Mouse (Mus musculus) gastrocnemius, adult 2 months (tissue): ENCODE data around the gene Slc10a4. TPM values are rescaled to one million over a fixed set of nuclear protein-coding genes. Genes with fewer than 3 reads are reported as not detected.
"Not testable (repeated sequence)": the region's sequence is repeated elsewhere in the genome, so short reads cannot be mapped to it uniquely, and the experiment has no call there.

Source experiments
- DNase-seq: peaks from one replicate; pipeline ENCODE4 v3.0.0; 2022
- H3K27ac ChIP-seq: fragments of 200-600 bp; 2 replicates; pipeline ENCODE4 v1.8.1; 2022; ENCODE audit warnings: mild to moderate bottlenecking
- H3K4me3 ChIP-seq: fragments of 200-600 bp; 2 replicates; pipeline ENCODE4 v1.8.1; 2022; ENCODE audit warnings: mild to moderate bottlenecking, moderate library complexity
- CTCF ChIP-seq: fragments of 200-600 bp; IDR thresholded peaks from 2 replicates; pipeline ENCODE4 v1.8.1; 2022; ENCODE audit warnings: antibody characterized with exemption, mild to moderate bottlenecking, moderate library complexity
- intact Hi-C: fragments of 180-260 bp; cut with DNase I; formaldehyde crosslinking; loops from one replicate; pipeline ENCODE4 v1.15.1; 2025
- total RNA-seq, 2 experiments: library from RNA; stranded (reverse); gene quantifications; 2 replicates each; pipeline ENCODE4 v1.2.3; 2021

Slc10a4 gene
- total RNA-seq, 2 experiments from 2014 or later = not detected

DNA sequence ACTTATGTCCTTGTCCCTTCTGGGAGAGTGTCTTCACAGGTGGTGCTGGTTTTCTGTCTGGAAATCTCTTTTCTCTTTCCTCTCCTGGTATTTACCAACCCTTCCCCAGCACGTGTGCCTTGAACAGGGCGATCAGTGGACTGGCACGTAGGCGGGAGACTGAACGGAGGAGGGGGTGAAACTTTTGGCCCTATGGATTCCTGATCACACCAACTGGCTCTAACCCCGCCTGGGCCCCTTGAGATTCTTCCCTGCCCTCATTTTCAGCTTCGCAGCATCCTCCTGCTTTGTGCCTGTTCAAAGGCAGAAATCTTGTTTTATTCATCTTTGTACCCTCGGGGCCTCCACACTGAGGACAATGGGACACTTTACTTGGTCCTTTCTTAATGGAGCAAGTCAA lies 12.3 kb upstream of the Slc10a4 start:
- intact Hi-C loops = no loop called here

DNA sequence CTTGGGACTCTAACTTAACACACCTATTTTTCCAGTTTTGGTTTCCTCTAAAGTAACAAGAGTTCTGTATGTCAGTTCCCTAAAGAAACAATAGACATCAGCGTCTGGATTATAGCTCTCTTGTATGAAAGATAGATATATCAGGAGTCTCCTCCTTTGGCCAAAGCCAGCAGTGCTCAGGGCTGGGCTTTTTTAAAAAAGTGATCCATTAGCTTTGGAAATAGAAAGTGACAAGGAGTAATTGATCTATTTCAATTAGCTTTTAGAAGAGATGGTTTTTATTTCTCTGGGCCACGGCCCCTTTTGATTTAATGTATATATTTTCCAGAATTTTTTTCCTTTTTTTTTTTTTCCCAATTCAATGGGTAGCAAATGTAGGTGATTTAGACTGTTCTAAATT lies 11.8 kb upstream of the Slc10a4 start:
- intact Hi-C loops = no loop called here

More for the DNA sequence above, 12.3 kb upstream of the Slc10a4 start:
- TF ChIP-seq CTCF = no peak
- no peak overlapping the region for H3K4me3 ChIP-seq
- DNase-seq = no peak
- no peak overlapping the region for H3K27ac ChIP-seq

DNA sequence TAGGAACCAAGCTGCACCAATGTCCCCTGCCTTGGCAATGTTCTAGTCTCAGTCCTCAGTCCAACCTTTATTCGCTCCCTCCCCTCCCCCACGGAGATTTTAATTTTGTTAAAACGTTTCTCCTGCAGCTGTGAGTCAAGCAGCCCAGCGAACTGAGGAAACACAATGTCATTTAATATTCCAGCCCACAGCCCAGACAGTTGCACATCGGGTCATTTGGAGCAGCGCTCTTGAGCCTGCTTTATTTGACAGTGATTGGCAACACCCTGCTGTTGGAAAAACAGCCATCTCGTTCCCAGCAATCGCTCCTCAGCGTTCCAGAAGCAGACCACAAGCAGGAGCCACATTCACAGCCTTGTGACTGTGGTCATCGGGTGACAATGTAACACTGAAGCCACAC lies 11.3 kb upstream of the Slc10a4 start:
- intact Hi-C loops = no loop called here
- H3K27ac ChIP-seq = no peak overlapping the region
- no peak for DNase-seq
- no peak overlapping the region for H3K4me3 ChIP-seq
- TF ChIP-seq CTCF = no peak

More for the DNA sequence above, 11.8 kb upstream of the Slc10a4 start:
- no peak overlapping the region for H3K27ac ChIP-seq
- TF ChIP-seq CTCF = no peak
- no peak overlapping the region for H3K4me3 ChIP-seq
- DNase-seq = no peak

DNA sequence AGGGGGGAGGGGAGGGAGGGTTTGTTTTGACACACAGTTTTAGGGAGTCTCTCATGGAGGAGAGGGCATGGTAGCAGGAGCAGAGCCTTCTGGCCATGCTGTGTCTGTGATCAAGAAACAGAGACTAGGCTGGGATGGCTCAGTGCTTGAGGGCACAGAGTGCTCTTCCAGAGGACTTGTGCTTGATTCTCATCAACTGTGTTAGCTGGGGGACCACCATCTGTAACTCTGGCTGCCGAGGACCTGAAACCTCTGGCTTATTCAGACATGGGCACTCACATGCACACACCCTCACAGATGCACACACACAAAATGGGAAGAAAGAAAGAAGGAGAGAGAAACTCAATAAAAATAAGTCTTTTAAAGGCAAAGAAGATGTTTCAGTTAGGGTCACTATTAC lies 8.1 kb upstream of the Slc10a4 start:
- DNase-seq, intact Hi-C loops, H3K4me3 ChIP-seq, H3K27ac ChIP-seq: not testable (repeated sequence)

DNA sequence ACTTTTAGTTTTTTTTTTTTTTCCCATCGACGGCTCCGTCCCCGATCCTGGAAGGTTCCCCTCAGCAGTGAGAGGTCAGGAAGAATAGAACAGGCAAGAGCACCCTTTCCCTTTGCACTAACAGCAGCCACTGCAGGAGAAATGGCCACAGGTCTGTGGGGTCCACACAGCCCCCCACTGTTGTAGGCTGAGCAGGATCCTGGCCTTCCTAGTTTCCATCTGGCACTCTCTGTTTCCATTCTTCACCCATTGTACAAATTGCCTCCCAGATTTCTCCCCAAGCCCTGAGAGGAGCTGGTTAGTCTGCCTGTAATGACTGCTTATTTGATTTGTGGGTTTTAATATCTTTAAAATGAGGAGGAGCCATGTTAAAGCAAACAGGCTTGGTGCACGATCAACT lies 2.6 kb upstream of the Slc10a4 start:
- intact Hi-C loops = no loop called here
- DNase-seq = no peak
- Histone ChIP-seq H3K4me3 (no peak overlapping the region), H3K27ac (no peak overlapping the region)
- TF ChIP-seq CTCF = no peak

DNA sequence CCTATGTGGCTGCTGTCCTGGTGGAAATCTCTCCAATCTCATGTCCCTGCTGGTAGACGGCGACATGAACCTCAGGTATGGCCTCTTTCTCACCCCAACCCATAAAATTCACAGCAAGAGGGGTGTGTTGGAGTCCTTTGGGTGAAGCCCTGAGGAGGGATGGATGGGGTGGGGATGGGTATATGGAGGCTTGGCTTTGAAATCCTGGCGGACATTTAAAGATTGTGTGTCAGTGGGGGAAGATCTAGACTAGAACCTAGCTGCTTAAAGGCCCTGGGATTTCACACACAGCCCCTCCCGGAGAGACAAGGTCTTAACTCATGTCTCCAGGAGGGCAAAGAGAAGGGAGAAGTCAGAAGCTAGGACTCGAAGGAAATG lies 888 bp downstream of the Slc10a4 start:
- TF ChIP-seq CTCF = no peak
- Histone ChIP-seq H3K27ac (no peak overlapping the region), H3K4me3 (peak overlapping the region; percentile 67)
- DNase-seq = no peak
- intact Hi-C loops = loop anchor here (5.0 kb wide), 1 partner anchor 425 kb away; the partner anchor contains the start of gene Zar1

DNA sequence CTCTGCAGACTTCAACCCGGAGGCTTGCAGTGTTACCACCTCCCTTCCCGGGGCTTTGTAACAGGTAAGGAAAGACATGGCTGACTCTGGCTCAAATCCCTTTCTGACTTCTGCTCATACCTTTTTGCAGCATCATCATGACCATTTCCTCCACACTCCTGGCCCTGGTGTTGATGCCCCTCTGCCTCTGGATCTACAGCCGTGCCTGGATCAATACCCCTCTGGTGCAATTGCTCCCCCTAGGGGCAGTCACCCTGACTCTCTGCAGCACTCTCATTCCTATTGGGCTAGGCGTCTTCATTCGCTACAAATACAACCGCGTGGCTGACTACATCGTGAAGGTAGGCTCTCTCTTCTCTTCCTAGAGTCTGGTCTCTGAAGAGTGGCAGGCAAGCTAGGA lies 1.5 kb downstream of the Slc10a4 start:
- DNase-seq = peak; percentile 23
- intact Hi-C loops = loop anchor here (5.0 kb wide), 1 partner anchor 426 kb away; the partner anchor contains the start of gene Zar1
- TF ChIP-seq CTCF = peak; percentile 54
- not testable (repeated sequence) for H3K4me3 ChIP-seq, H3K27ac ChIP-seq

DNA sequence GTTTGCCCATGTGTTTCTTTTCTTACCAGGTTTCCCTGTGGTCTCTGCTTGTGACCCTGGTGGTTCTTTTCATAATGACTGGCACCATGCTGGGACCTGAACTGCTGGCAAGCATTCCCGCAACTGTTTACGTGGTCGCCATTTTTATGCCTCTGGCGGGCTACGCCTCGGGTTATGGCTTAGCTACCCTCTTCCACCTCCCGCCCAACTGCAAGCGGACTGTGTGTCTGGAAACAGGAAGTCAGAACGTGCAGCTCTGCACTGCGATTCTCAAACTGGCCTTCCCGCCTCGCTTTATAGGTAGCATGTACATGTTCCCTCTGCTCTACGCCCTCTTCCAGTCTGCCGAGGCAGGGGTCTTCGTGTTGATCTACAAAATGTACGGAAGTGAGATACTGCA lies 5.1 kb downstream of the Slc10a4 start:
- H3K27ac ChIP-seq, intact Hi-C loops, H3K4me3 ChIP-seq, DNase-seq: not testable (repeated sequence)

DNA sequence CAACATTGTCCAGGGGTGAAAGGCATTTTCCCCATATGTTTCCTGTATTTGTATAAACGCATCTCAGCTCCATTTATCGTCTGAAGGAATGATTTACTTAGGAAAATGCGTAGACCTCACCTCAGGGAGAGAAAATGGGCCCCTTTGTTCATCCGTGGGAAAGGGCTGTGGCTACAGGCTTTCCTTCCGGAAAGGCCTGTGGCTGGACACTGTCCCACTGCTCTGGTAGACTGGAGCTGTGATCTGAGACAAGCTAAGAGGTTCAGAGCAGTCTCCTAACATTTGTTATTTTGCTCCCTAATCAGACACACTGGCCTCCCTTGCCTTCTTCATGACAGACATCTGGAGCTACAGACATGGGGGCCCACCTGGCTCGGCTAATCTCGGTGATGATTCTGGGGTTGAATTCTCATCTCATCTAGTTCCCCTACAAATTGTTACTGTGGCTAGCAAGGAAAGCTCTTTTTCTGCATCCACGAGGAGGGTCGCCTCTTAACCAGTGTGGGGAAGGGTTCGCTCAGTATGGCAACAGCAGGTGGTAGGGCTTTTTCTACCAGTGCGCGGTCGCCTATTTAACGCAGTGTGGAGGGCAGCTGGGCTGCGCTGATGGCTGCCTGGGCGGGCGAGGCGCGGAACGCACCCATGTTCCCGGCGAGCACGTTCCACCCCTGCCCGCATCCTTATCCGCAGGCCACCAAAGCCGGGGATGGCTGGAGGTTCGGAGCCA lies 6.4 kb downstream of the Slc10a4 start:
- intact Hi-C loops, DNase-seq, H3K27ac ChIP-seq: not testable (repeated sequence)
- H3K4me3 ChIP-seq = peak overlapping the region; percentile 62

DNA sequence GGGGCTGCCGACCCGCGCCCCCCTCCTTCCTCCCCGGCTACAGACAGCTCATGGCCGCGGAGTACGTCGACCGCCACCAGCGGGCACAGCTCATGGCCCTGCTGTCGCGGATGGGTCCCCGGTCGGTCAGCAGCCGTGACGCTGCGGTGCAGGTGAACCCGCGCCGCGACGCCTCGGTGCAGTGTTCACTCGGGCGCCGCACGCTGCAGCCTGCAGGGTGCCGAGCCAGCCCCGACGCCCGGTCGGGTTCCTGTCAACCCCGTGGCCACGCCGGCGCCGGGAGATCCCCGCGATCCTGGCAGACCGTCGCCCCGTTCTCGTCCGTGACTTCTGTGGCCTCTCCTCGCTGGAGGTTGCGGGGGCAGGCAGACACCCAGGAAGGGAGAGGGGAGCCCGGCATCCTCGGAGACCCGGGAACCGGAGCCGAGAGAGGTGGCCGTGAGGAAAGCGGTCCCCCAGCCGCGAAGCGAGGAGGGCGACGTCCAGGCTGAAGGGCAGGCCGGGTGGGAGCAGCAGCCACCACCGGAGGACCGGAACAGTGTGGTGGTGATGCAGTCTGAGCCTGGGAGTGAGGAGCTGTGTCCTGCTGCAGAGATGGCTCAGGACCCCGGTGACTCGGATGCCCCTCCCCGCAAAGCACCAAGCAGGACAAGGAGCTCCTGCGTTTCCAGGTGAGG lies 7.1 kb downstream of the Slc10a4 start:
- H3K4me3 ChIP-seq = peak overlapping the region; percentile 62
- intact Hi-C loops, H3K27ac ChIP-seq, DNase-seq: not testable (repeated sequence)

DNA sequence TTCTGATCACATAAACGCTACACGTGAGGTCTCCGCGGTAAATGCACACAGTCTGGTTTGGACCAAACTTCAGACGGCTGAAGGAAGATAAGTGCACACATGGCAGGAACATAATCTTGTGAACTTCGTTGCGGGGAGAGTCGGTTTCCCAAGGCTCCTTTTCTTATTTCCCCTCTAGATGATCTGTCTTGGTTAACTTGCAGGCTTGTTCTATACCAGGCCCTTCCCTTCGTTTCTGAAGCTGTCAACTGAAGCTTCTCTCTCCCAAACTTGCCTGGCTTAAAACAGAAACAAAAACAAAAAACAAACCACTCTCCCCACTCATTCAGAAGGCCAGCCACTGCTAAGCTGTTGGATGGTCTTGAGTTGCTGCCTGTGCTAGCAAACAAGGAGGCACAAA lies 8.1 kb downstream of the Slc10a4 start:
- DNase-seq = no peak
- no peak overlapping the region for H3K27ac ChIP-seq
- no peak overlapping the region for H3K4me3 ChIP-seq
- TF ChIP-seq CTCF = no peak
- intact Hi-C loops = no loop called here

DNA sequence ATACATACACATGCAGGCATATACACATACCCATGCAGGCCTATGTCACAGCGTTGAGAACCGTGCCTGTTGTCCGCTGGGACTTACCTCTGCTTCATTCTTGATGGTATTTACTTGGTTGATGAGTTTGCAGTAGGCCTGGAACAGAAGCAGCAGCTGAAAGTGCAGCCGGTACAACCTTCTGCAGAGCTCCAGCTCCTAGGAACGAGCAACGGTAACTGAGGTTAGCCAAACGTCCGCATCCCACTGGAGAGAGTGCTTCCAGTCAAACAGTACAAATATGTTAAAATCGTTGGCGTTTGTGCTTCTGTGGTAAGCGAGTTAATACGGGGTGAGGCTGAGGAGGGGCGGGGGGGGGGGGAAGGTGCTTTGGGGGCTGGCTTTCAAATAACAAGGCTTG lies 17.1 kb downstream of the Slc10a4 start:
- intact Hi-C loops = no loop called here
- H3K27ac ChIP-seq = no peak overlapping the region
- DNase-seq = no peak
- no peak for TF ChIP-seq CTCF
- H3K4me3 ChIP-seq = no peak overlapping the region

DNA sequence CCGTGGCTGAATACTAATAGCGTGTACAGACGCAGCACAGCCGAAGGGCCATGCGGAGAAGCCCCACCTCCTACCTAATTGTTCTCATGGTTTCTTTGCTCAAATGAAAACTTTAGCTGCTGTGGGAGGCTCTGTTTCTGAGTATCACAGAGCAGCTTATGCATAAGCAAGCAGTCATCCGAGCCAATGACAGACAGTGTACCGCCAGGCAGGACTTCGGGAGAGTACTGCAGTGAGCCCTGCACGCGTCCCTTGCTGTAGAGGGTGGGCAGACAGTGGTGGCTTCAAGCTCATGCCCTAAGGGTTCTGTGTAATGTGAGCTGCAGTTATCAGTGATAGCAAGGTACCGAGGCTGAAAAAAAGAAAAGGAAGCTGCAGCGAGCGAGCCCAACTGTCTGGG lies 22.0 kb downstream of the Slc10a4 start:
- intact Hi-C loops = no loop called here

DNA sequence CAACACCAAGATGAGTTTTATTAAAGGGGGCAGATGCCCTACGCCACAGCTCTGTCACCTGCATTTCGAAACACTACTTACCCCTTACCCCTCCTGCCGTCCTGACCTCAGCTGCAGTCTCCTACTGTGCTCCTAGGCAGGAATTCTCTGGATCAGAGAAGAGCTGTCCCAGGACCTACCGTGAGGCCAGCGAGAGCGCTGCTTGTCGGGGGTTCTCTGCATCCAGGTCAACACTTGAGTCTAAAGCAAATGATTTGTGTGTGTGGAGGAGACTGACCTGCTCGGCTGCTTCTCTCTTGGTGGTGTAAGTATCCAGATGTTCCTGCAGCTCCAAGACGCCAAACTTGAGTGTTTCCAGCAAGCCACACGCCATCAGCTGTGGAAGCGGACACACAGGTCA lies 25.8 kb downstream of the Slc10a4 start:
- H3K27ac ChIP-seq = no peak overlapping the region
- no peak for DNase-seq
- no peak for TF ChIP-seq CTCF
- intact Hi-C loops = no loop called here
- H3K4me3 ChIP-seq = no peak overlapping the region

More for the DNA sequence above, 22.0 kb downstream of the Slc10a4 start:
- no peak for TF ChIP-seq CTCF
- no peak overlapping the region for H3K4me3 ChIP-seq
- no peak for DNase-seq
- H3K27ac ChIP-seq = no peak overlapping the region
